Mouse (Mus musculus): Measurements from ENCODE around the gene Cyp2c23.

DNA sequence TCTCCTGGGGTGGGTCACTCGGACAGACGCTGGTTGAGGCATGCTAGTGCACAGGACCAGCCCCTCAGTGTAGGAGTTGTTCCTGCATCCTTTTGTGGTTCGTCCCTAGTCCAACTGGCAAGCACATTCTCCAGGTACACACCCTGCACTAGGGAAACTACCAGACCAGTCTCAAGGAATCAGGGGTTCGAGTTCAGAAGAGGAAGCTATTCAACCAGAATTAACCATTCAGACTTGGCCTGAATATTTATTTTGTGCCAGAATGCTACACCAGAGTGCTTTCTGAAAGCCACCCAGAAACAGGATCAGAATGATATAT, 40.9 kb upstream of the Cyp2c23 start:
- no peak for TF ChIP-seq CTCF (IDR thresholded peaks at IDR 0.05; ENCODE audit: extremely low read depth, insufficient read depth, insufficient read length, insufficient replicate concordance)
- no peak for TF ChIP-seq POLR2A (IDR thresholded peaks at IDR 0.05; ENCODE audit: low read depth, low read length)
